Mouse (Mus musculus): ENCODE results near the gene Gm9821. TPM values are rescaled to one million over a fixed set of nuclear protein-coding genes. Genes with fewer than 3 reads are reported as not detected.
A peak's percentile ranks its signal among the peaks of the same experiment; 100 is the strongest.

Gm9821 gene
- polyA plus RNA-seq, 1 experiment from 2014 or later, result 0.37 TPM

GRCm38 (mm10) chr2:91984439-91984838 lies 38.9 kb downstream of the Gm9821 start:
- DNase-seq (ENCODE audit: low spot score) (peak; percentile 77), ATAC-seq (ENCODE audit: low FRiP score) (peak; percentile 84)
- H3K4me3 ChIP-seq (ENCODE audit: low read depth, low read length), result peak overlapping the region; percentile 10; the same call in 1 of the 2 replicates
- peak overlapping the region; percentile 62 for H3K27ac ChIP-seq (ENCODE audit: low read depth, low read length)
- peak overlapping the region; percentile 32 for H3K4me2 ChIP-seq (replicated peaks; ENCODE audit: low read depth, low read length)
- peaks cover 4% of the 10 kb centered on the region; the same call in 1 of the 2 replicates for H3K4me1 ChIP-seq (replicated peaks; ENCODE audit: control insufficient read depth, insufficient read depth, low read length)
- H3K9me3 ChIP-seq (ENCODE audit: control insufficient read depth, low read length), result no peaks in the 10 kb centered on the region
- H3K27me3 ChIP-seq (ENCODE audit: control insufficient read depth, insufficient read depth, low read length), result 0 out of 2 replicates have a peak, but pooled peaks cover under 1% of the 10 kb centered on the region
- no peaks in the 10 kb centered on the region for H3K36me3 ChIP-seq (ENCODE audit: control insufficient read depth, insufficient read depth, low read length)
- peak overlapping the region; percentile 40; the same call in 1 of the 2 replicates for H3K9ac ChIP-seq (ENCODE audit: low read depth, low read length)
- WGBS, result under 1% methylated on average over 8 of the region's 13 CpGs

- H3K27ac ChIP-seq (ENCODE audit: low read depth, low read length), result no peak overlapping the region
- no peak overlapping the region for H3K9ac ChIP-seq (ENCODE audit: low read depth, low read length)
- ATAC-seq (ENCODE audit: low FRiP score) (no peak), DNase-seq (ENCODE audit: low spot score) (no peak)
- H3K9me3 ChIP-seq (ENCODE audit: control insufficient read depth, low read length), result no peaks in the 10 kb centered on the region
- H3K36me3 ChIP-seq (ENCODE audit: control insufficient read depth, insufficient read depth, low read length), result no peaks in the 10 kb centered on the region
- H3K4me3 ChIP-seq (ENCODE audit: low read depth, low read length), result no peak overlapping the region
- peaks cover 4% of the 10 kb centered on the region; the same call in 1 of the 2 replicates for H3K4me1 ChIP-seq (replicated peaks; ENCODE audit: control insufficient read depth, insufficient read depth, low read length)
- peak overlapping the region; percentile 32; the same call in 1 of the 2 replicates for H3K4me2 ChIP-seq (replicated peaks; ENCODE audit: low read depth, low read length)
- WGBS, result 24% methylated on average over 9 of the region's 9 CpGs
- H3K27me3 ChIP-seq (ENCODE audit: control insufficient read depth, insufficient read depth, low read length), result no peaks in the 10 kb centered on the region
Measured at GRCm38 (mm10) chr2:91984906-91985525, 39.5 kb downstream of the Gm9821 start.

GRCm38 (mm10) chr2:91986071-91986470 lies 40.6 kb downstream of the Gm9821 start:
- Histone ChIP-seq H3K4me2 (replicated peaks; ENCODE audit: low read depth, low read length) (no peak overlapping the region), H3K27me3 (ENCODE audit: control insufficient read depth, insufficient read depth, low read length) (no peaks in the 10 kb centered on the region), H3K9me3 (ENCODE audit: control insufficient read depth, low read length) (no peaks in the 10 kb centered on the region), H3K9ac (ENCODE audit: low read depth, low read length) (no peak overlapping the region), H3K36me3 (ENCODE audit: control insufficient read depth, insufficient read depth, low read length) (no peaks in the 10 kb centered on the region), H3K27ac (ENCODE audit: low read depth, low read length) (no peak overlapping the region), H3K4me3 (ENCODE audit: low read depth, low read length) (no peak overlapping the region), H3K4me1 (replicated peaks; ENCODE audit: control insufficient read depth, insufficient read depth, low read length) (peaks cover 4% of the 10 kb centered on the region; the same call in 1 of the 2 replicates)
- ATAC-seq (ENCODE audit: low FRiP score) (peak; percentile 23; the same call in 1 of the 2 replicates), DNase-seq (ENCODE audit: low spot score) (no peak)
- 4% methylated on average over 5 of the region's 5 CpGs for WGBS

- peak; percentile 92 for DNase-seq (ENCODE audit: low spot score)
- Histone ChIP-seq H3K4me3 (ENCODE audit: low read depth, low read length) (no peak overlapping the region), H3K9me3 (ENCODE audit: control insufficient read depth, low read length) (no peaks in the 10 kb centered on the region), H3K27me3 (ENCODE audit: control insufficient read depth, insufficient read depth, low read length) (no peaks in the 10 kb centered on the region), H3K27ac (ENCODE audit: low read depth, low read length) (no peak overlapping the region), H3K9ac (ENCODE audit: low read depth, low read length) (no peak overlapping the region), H3K36me3 (ENCODE audit: control insufficient read depth, insufficient read depth, low read length) (no peaks in the 10 kb centered on the region), H3K4me1 (replicated peaks; ENCODE audit: control insufficient read depth, insufficient read depth, low read length) (peaks cover 4% of the 10 kb centered on the region; the same call in 1 of the 2 replicates), H3K4me2 (replicated peaks; ENCODE audit: low read depth, low read length) (no peak overlapping the region)
- ATAC-seq (ENCODE audit: low FRiP score), result no peak
- 5% methylated on average over 3 of the region's 3 CpGs for WGBS
Measured at GRCm38 (mm10) chr2:91987542-91987941, 42.0 kb downstream of the Gm9821 start.

- Histone ChIP-seq H3K9ac (ENCODE audit: low read depth, low read length) (no peak overlapping the region), H3K4me2 (replicated peaks; ENCODE audit: low read depth, low read length) (no peak overlapping the region), H3K4me3 (ENCODE audit: low read depth, low read length) (no peak overlapping the region), H3K27ac (ENCODE audit: low read depth, low read length) (no peak overlapping the region), H3K9me3 (ENCODE audit: control insufficient read depth, low read length) (no peaks in the 10 kb centered on the region), H3K4me1 (replicated peaks; ENCODE audit: control insufficient read depth, insufficient read depth, low read length) (no peaks in the 10 kb centered on the region; the same call in 1 of the 2 replicates), H3K27me3 (ENCODE audit: control insufficient read depth, insufficient read depth, low read length) (no peaks in the 10 kb centered on the region), H3K36me3 (ENCODE audit: control insufficient read depth, insufficient read depth, low read length) (no peaks in the 10 kb centered on the region)
- ATAC-seq (ENCODE audit: low FRiP score) (no peak), DNase-seq (ENCODE audit: low spot score) (no peak)
Measured at GRCm38 (mm10) chr2:91989750-91990149, 44.2 kb downstream of the Gm9821 start.

DNA sequence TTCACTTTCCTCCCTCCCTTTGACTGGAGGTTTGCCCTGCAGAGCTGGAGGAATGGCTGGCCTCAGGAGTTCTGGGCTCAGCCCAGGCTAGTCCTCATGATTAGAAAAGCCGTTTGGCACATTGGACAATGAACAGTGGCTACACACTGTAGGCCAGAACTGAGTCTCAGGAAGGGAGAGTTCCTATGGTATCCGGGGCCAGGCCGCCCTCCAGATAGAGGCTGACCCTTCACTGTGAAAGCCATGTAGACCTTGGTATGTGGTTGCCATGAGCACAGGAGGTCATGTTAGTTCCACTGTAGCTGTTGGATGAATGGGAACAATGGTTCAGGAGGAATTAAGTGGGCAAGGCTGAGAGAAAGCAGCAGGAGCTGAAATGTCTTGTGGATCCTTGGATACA lies 47.9 kb downstream of the Gm9821 start:
- no peak for DNase-seq (ENCODE audit: low spot score)
- Histone ChIP-seq H3K27me3 (ENCODE audit: control insufficient read depth, insufficient read depth, low read length) (no peaks in the 10 kb centered on the region), H3K4me1 (replicated peaks; ENCODE audit: control insufficient read depth, insufficient read depth, low read length) (no peaks in the 10 kb centered on the region), H3K4me2 (replicated peaks; ENCODE audit: low read depth, low read length) (no peak overlapping the region), H3K36me3 (ENCODE audit: control insufficient read depth, insufficient read depth, low read length) (no peaks in the 10 kb centered on the region), H3K9me3 (ENCODE audit: control insufficient read depth, low read length) (no peaks in the 10 kb centered on the region), H3K27ac (ENCODE audit: low read depth, low read length) (no peak overlapping the region), H3K4me3 (ENCODE audit: low read depth, low read length) (no peak overlapping the region), H3K9ac (ENCODE audit: low read depth, low read length) (no peak overlapping the region)
- ATAC-seq (ENCODE audit: low FRiP score), result no peak
- WGBS, result 62% methylated on average over 3 of the region's 3 CpGs

- WGBS, result 78% methylated on average over 5 of the region's 5 CpGs
- Histone ChIP-seq H3K36me3 (ENCODE audit: control insufficient read depth, insufficient read depth, low read length) (no peaks in the 10 kb centered on the region), H3K4me3 (ENCODE audit: low read depth, low read length) (no peak overlapping the region), H3K9me3 (ENCODE audit: control insufficient read depth, low read length) (no peaks in the 10 kb centered on the region), H3K4me2 (replicated peaks; ENCODE audit: low read depth, low read length) (no peak overlapping the region), H3K27me3 (ENCODE audit: control insufficient read depth, insufficient read depth, low read length) (no peaks in the 10 kb centered on the region), H3K9ac (ENCODE audit: low read depth, low read length) (no peak overlapping the region), H3K4me1 (replicated peaks; ENCODE audit: control insufficient read depth, insufficient read depth, low read length) (no peaks in the 10 kb centered on the region), H3K27ac (ENCODE audit: low read depth, low read length) (no peak overlapping the region)
- ATAC-seq (ENCODE audit: low FRiP score), result no peak
- DNase-seq (ENCODE audit: low spot score), result no peak
Measured at GRCm38 (mm10) chr2:91996006-91996405, 50.5 kb downstream of the Gm9821 start.

Other genes starting within 250 kb of the Gm9821 start
- 31.9 and 35.3 TPM in 2 replicates for gene Atg13, start 235.1 kb upstream of the Gm9821 start, polyA plus RNA-seq (2014; fragmentation: Nextera tagmentation; extraction: Ambion mirVana)
- 17.8 and 20.6 TPM in 2 replicates for gene Harbi1, start 234.9 kb upstream of the Gm9821 start, polyA plus RNA-seq (2014; fragmentation: Nextera tagmentation; extraction: Ambion mirVana)
- 19.0 and 19.2 TPM in 2 replicates for gene Ambra1, start 215.6 kb upstream of the Gm9821 start, polyA plus RNA-seq (2014; fragmentation: Nextera tagmentation; extraction: Ambion mirVana)
- 0.20 and 0.42 TPM in 2 replicates for gene Chrm4, start 18.5 kb upstream of the Gm9821 start, polyA plus RNA-seq (2014; fragmentation: Nextera tagmentation; extraction: Ambion mirVana)
- gene Mdk, start 13.4 kb upstream of the Gm9821 start, polyA plus RNA-seq (2014; fragmentation: Nextera tagmentation; extraction: Ambion mirVana), result 960 and 984 TPM in 2 replicates
- gene Dgkz, start 30.2 kb downstream of the Gm9821 start, polyA plus RNA-seq (2014; fragmentation: Nextera tagmentation; extraction: Ambion mirVana), result 24.1 and 28.9 TPM in 2 replicates
- gene Creb3l1, start 78.8 kb downstream of the Gm9821 start, polyA plus RNA-seq (2014; fragmentation: Nextera tagmentation; extraction: Ambion mirVana), result 2.0 and 2.2 TPM in 2 replicates
- gene Phf21a, start 147.4 kb downstream of the Gm9821 start, polyA plus RNA-seq (2014; fragmentation: Nextera tagmentation; extraction: Ambion mirVana), result 30.8 and 46.2 TPM in 2 replicates